Mouse (Mus musculus): ENCODE results near the gene Best1. TPM values are rescaled to one million over a fixed set of nuclear protein-coding genes. Genes with fewer than 3 reads are reported as not detected.

Gene Best1
- polyA plus RNA-seq, 1 experiment from 2014 or later: 2.1 TPM

Other genes starting within 250 kb of the Best1 start
- gene Scgb2a2, start 154.1 kb downstream of the Best1 start, polyA plus RNA-seq (2015; fragmentation: Nextera tagmentation; extraction: Ambion mirVana): not detected in 2 replicates
- 102 and 108 TPM in 2 replicates for gene Incenp, start 102.1 kb downstream of the Best1 start, polyA plus RNA-seq (2015; fragmentation: Nextera tagmentation; extraction: Ambion mirVana)
- gene Fth1, start 21.0 kb downstream of the Best1 start, polyA plus RNA-seq (2015; fragmentation: Nextera tagmentation; extraction: Ambion mirVana): 1,470 and 1,484 TPM in 2 replicates
- gene Rab3il1, start within 50 bp of the Best1 start, polyA plus RNA-seq (2015; fragmentation: Nextera tagmentation; extraction: Ambion mirVana): 40.6 and 45.2 TPM in 2 replicates
- 10.0 and 10.8 TPM in 2 replicates for gene Fads3, start 39.9 kb upstream of the Best1 start, polyA plus RNA-seq (2015; fragmentation: Nextera tagmentation; extraction: Ambion mirVana)
- gene Fads2, start 100.1 kb upstream of the Best1 start, polyA plus RNA-seq (2015; fragmentation: Nextera tagmentation; extraction: Ambion mirVana): 92.0 and 93.2 TPM in 2 replicates
- gene Fads1, start 181.3 kb upstream of the Best1 start, polyA plus RNA-seq (2015; fragmentation: Nextera tagmentation; extraction: Ambion mirVana): 115 and 119 TPM in 2 replicates
- 475 and 492 TPM in 2 replicates for gene Tmem258, start 202.4 kb upstream of the Best1 start, polyA plus RNA-seq (2015; fragmentation: Nextera tagmentation; extraction: Ambion mirVana)
- gene Fen1, start 202.5 kb upstream of the Best1 start, polyA plus RNA-seq (2015; fragmentation: Nextera tagmentation; extraction: Ambion mirVana): 78.4 and 82.0 TPM in 2 replicates
- 1.3 and 1.9 TPM in 2 replicates for gene Myrf, start 239.1 kb upstream of the Best1 start, polyA plus RNA-seq (2015; fragmentation: Nextera tagmentation; extraction: Ambion mirVana)